Mouse (Mus musculus): ENCODE measurements around the gene 4932438H23Rik. TPM values are rescaled to one million over a fixed set of nuclear protein-coding genes. Genes with fewer than 3 reads are reported as not detected.

4932438H23Rik gene
- polyA plus RNA-seq, 1 experiment from 2014 or later, result 1.1 TPM

DNA sequence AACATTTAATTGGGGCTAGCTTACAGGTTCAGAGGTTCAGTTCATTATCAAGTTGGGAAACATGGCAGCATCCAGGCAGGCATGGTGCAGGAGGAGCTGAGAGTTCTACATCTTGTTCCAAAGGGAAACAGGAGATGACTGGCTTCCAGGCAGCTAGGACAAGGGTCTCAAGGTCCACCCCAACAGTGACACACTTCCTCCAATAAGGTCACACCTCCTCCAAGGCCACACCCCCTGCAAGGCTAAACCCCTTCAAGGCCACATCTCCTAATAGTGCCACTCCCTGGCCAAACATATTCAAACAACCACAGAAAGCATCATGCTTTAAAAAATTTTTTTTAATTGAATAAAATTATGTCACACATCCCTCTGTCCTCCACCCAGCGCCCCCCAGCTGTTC lies 28.9 kb upstream of the 4932438H23Rik start:
- Histone ChIP-seq H3K36me3 (no peaks in the 10 kb centered on the region), H3K9me3 (replicated peaks) (no peaks in the 10 kb centered on the region), H3K4me1 (0 out of 2 replicates have a peak, but pooled peaks cover 5% of the 10 kb centered on the region), H3K27me3 (peaks cover 31% of the 10 kb centered on the region), H3K4me2 (replicated peaks) (no peak overlapping the region), H3K4me3 (no peak overlapping the region), H3K9ac (no peak overlapping the region), H3K27ac (no peak overlapping the region)
- ATAC-seq (ENCODE audit: low FRiP score), result no peak
- WGBS, result 85% methylated on average over 1 of the region's 1 CpGs

DNA sequence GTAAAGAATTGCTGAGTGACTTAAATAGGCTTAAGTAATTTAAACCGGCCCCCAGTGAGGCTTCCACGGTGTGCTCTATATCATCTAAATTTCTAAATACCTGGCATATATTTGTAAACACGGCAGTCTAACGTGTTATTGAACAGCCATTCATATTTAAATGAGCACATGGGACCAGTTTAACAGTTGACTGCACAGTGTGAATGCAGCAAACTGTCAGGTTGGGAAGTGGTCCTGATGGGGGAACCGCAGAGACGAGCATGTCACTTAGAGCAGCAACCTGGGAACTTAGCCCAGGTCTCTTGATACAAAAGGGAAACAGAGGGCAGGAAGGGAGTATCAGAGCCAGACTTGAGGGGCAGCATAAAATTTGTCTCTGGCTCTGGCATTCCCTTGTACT lies 25.0 kb upstream of the 4932438H23Rik start:
- no peak overlapping the region for H3K27ac ChIP-seq
- H3K4me3 ChIP-seq, result no peak overlapping the region
- no peak overlapping the region for H3K9ac ChIP-seq
- no peaks in the 10 kb centered on the region for H3K9me3 ChIP-seq (replicated peaks)
- H3K36me3 ChIP-seq, result no peaks in the 10 kb centered on the region
- no peak overlapping the region for H3K4me2 ChIP-seq (replicated peaks)
- H3K4me1 ChIP-seq, result 0 out of 2 replicates have a peak, but pooled peaks cover 2% of the 10 kb centered on the region
- no peak for ATAC-seq (ENCODE audit: low FRiP score)
- WGBS, result 38% methylated on average over 6 of the region's 6 CpGs
- peaks cover 30% of the 10 kb centered on the region for H3K27me3 ChIP-seq

DNA sequence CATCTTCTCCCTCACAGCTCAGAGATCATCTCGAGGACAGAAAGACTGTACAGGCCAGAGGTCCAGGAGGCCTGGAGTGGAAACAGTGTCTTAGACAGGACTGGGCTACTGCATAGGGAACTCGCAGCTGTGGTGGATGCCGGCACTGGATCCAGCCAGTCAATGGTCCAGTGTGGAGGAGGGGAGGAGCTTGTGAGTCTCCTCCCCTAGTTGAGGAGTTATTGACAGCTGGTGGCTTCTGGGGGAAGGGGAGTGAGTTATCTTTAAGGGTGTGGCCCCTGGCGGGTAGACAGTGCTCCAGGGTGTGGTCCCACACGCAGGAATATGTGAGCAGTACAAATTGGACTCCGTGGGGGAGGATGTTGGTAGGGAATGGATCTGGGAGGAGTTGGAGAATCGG lies 21.8 kb upstream of the 4932438H23Rik start:
- H3K9me3 ChIP-seq (replicated peaks), result no peaks in the 10 kb centered on the region
- no peaks in the 10 kb centered on the region for H3K4me1 ChIP-seq
- no peak overlapping the region for H3K4me2 ChIP-seq (replicated peaks)
- no peak overlapping the region for H3K9ac ChIP-seq
- no peaks in the 10 kb centered on the region for H3K36me3 ChIP-seq
- WGBS, result 71% methylated on average over 7 of the region's 7 CpGs
- H3K27me3 ChIP-seq, result peaks cover 25% of the 10 kb centered on the region
- H3K27ac ChIP-seq, result no peak overlapping the region
- no peak for ATAC-seq (ENCODE audit: low FRiP score)
- no peak overlapping the region for H3K4me3 ChIP-seq

DNA sequence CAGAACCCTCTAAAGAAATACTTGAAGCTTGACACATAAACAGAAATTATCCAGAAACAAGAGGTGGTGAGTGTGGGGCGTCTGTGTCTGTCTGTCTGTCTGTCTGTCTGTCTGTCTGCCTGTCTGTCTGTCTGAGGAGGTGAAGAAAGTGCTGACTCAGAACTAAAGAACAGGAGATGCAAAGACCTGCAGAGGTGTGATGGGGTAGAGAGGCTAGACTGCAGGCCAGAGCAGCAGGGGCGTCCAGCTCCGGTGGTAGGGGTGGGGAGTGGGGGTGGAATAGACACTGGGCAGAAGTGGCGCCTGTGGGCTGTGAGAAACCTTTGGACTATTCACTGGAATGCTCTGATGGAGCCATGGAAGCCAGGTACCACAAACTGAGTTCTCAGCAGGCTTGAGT lies 21.1 kb upstream of the 4932438H23Rik start:
- no peaks in the 10 kb centered on the region for H3K9me3 ChIP-seq (replicated peaks)
- no peaks in the 10 kb centered on the region for H3K36me3 ChIP-seq

DNA sequence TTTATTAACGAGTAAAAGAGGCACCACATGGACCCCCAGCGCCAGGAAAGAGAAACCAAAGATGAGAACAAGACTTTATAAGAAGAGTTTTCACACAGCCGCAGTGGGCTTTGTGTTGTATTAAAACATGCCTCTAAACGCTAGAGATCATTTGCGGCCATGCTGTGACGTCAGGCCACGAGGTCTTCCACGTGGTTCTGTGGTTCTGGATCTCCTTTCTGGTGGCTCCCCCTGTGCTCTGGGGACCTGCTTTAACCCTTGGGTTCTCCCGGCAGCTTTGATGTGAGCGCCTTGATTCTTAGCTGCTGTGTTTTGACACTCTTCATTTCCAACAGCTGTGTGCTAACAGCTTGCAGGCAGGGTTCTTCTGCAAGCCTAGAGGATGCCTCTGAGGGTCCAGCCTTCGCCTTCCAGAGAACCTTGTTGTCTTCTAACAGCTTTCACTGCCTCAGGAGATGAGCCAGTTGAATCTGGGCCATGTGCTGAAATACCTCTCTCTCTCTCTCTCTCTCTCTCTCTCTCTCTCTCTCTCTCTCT lies 16.1 kb upstream of the 4932438H23Rik start:
- H3K4me1 ChIP-seq, result no peaks in the 10 kb centered on the region
- ATAC-seq (ENCODE audit: low FRiP score), result no peak
- no peak overlapping the region for H3K4me3 ChIP-seq
- H3K27ac ChIP-seq, result no peak overlapping the region
- peaks cover 21% of the 10 kb centered on the region for H3K27me3 ChIP-seq
- 57% methylated on average over 11 of the region's 11 CpGs for WGBS
- no peak overlapping the region for H3K4me2 ChIP-seq (replicated peaks)
- H3K9ac ChIP-seq, result no peak overlapping the region
- peaks cover 7% of the 10 kb centered on the region; the same call in 1 of the 2 replicates for H3K9me3 ChIP-seq (replicated peaks)
- no peaks in the 10 kb centered on the region for H3K36me3 ChIP-seq

More for the DNA sequence above, 21.1 kb upstream of the 4932438H23Rik start:
- Histone ChIP-seq H3K4me3 (no peak overlapping the region), H3K9ac (no peak overlapping the region), H3K27me3 (peaks cover 24% of the 10 kb centered on the region), H3K4me1 (no peaks in the 10 kb centered on the region), H3K4me2 (replicated peaks) (no peak overlapping the region), H3K27ac (no peak overlapping the region)
- no peak for ATAC-seq (ENCODE audit: low FRiP score)
- 79% methylated on average over 4 of the region's 4 CpGs for WGBS

DNA sequence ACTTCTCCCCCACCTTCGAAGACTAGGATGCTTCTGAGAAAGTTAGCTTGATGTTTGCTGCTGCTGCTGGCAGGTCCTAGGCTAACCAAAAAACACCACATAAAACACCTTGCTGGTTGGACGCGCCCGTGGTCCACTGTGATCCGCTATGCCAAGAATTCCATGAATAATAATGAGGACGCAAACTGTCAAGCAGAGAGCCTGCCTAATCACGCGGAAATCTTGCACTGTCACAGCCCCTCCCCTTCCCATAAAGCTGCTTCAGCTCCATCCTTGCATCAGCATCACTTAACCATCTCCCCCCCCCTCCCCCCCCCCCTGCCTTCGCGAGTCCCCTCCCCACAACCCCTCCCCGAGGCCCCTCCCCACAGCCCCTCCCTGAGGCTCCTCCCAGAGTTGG lies 12.7 kb upstream of the 4932438H23Rik start:
- Histone ChIP-seq H3K4me1 (no peaks in the 10 kb centered on the region), H3K9me3 (replicated peaks) (peaks cover 7% of the 10 kb centered on the region; the same call in 1 of the 2 replicates), H3K9ac (no peak overlapping the region), H3K4me3 (no peak overlapping the region), H3K27ac (no peak overlapping the region), H3K4me2 (replicated peaks) (no peak overlapping the region), H3K27me3 (peaks cover 41% of the 10 kb centered on the region), H3K36me3 (no peaks in the 10 kb centered on the region)
- WGBS, result 49% methylated on average over 11 of the region's 11 CpGs
- ATAC-seq (ENCODE audit: low FRiP score), result peak; percentile 54; the same call in 1 of the 2 replicates

DNA sequence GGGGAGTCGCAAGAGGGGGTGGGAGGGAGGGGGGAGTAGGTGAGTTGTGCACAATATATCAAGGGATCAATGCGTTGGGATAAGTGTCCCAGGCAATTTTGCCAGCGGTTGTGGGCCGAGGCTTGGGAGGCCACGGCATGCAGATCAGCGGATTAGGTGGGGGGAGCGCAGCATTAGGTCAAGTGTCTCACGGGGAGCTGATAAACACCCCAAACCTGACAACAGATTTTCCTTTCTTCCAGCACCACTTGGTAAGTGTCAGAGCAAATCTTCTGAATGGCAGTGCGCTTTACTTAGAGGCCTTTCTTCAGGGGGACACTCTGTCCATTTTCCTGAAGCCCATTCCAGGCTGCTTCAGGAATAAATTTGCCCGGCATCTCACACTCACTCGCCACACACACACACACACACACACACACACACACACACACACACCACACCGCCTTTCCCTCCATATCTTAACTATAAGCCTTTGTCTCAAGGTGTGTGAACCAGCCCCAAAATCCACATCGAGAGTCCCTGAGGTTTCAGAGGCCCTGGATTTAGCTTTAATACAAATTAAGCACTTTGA lies 10.6 kb upstream of the 4932438H23Rik start:
- peaks cover 35% of the 10 kb centered on the region for H3K27me3 ChIP-seq
- no peak overlapping the region for H3K4me3 ChIP-seq
- H3K27ac ChIP-seq, result no peak overlapping the region
- 41% methylated on average over 13 of the region's 13 CpGs for WGBS
- H3K4me2 ChIP-seq (replicated peaks), result no peak overlapping the region
- H3K4me1 ChIP-seq, result no peaks in the 10 kb centered on the region
- H3K9me3 ChIP-seq (replicated peaks), result peaks cover 7% of the 10 kb centered on the region; the same call in 1 of the 2 replicates
- ATAC-seq (ENCODE audit: low FRiP score), result no peak
- H3K36me3 ChIP-seq, result no peaks in the 10 kb centered on the region
- no peak overlapping the region for H3K9ac ChIP-seq

DNA sequence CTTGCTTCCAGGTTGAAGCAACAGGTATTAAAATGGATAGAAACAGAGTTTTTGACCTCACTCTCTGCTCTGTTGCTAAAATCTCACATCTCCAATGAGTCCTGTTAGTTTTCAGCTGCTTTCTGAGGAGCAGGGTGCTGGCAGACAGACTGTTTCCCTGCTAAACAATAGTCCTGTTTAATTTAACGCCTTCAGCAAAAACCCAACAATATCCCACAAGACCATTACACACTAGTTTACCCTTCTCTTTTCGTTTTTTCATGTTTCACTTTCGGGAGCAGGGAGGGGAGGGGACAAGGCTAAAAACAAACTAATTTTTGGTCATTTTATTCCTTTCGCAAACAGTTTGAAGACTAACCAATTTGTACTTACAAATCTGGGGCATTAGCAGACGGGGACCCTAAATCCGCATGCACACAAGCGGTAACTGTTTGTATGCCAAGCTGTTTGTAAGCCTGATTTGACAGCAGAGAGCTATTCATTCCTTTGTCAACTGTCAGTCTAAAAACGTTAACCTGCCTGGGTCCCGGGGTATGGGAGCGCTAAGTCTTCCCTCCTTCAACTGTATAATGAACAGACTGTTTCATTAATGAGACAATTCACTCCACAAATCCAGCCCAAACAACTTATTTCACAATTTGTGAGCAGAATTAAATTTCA lies 10.0 kb upstream of the 4932438H23Rik start:
- ATAC-seq (ENCODE audit: low FRiP score), result no peak
- H3K4me2 ChIP-seq (replicated peaks), result no peak overlapping the region

DNA sequence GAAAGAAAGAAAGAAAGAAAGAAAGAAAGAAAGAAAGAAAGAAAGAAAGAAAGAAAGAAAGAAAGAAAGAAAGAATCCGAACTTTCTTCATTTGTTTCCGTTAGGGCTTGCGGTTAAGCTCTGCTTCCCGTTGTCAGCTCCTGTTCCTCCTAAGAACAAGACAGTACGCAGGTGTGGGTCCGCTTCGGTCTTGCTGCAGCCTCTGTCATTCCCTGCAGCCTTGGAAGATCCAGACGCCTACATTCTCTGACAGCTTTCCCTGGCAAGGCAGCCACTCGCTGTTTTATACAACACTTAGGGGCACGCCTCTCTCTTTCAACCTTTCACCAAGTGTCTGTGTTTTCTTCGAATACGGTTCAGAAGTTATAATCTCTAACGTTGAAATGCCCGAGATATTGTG lies 8.5 kb upstream of the 4932438H23Rik start:
- peaks cover 5% of the 10 kb centered on the region; the same call in 1 of the 2 replicates for H3K9me3 ChIP-seq (replicated peaks)
- no peak overlapping the region for H3K9ac ChIP-seq
- H3K4me1 ChIP-seq, result no peaks in the 10 kb centered on the region
- H3K4me2 ChIP-seq (replicated peaks), result no peak overlapping the region
- no peaks in the 10 kb centered on the region for H3K36me3 ChIP-seq
- ATAC-seq (ENCODE audit: low FRiP score), result no peak
- H3K4me3 ChIP-seq, result no peak overlapping the region
- no peak overlapping the region for H3K27ac ChIP-seq
- 83% methylated on average over 14 of the region's 14 CpGs for WGBS
- peaks cover 31% of the 10 kb centered on the region for H3K27me3 ChIP-seq

More for the DNA sequence above, 10.0 kb upstream of the 4932438H23Rik start:
- Histone ChIP-seq H3K4me3 (no peak overlapping the region), H3K4me1 (no peaks in the 10 kb centered on the region), H3K9ac (no peak overlapping the region), H3K9me3 (replicated peaks) (peaks cover 7% of the 10 kb centered on the region; the same call in 1 of the 2 replicates), H3K27ac (no peak overlapping the region), H3K27me3 (peaks cover 35% of the 10 kb centered on the region), H3K36me3 (no peaks in the 10 kb centered on the region)
- 38% methylated on average over 10 of the region's 10 CpGs for WGBS

DNA sequence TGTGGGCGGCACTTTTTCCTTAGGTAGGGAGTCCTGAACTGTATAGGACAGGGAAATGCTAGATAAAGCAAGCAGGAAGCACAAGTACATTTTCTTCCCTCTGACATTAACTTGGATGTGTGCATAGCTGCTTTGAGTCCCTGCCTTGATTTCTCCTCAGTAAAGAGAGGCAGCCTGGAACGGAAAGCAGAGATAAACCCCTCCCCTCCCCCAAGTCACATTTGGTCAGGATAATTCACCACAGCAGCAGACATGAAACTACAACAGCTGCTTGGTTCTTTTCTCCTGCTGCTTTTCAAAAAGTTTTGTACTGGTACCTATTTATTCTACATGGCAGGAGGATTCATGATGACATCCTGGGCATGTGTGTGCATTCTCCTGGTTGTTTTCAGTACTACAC lies 5.6 kb upstream of the 4932438H23Rik start:
- Histone ChIP-seq H3K36me3 (no peaks in the 10 kb centered on the region), H3K27ac (no peak overlapping the region), H3K4me2 (replicated peaks) (no peak overlapping the region), H3K9me3 (replicated peaks) (no peaks in the 10 kb centered on the region), H3K4me1 (no peaks in the 10 kb centered on the region), H3K4me3 (no peak overlapping the region), H3K9ac (no peak overlapping the region), H3K27me3 (peaks cover 28% of the 10 kb centered on the region)
- no peak for ATAC-seq (ENCODE audit: low FRiP score)
- 66% methylated on average over 2 of the region's 2 CpGs for WGBS

DNA sequence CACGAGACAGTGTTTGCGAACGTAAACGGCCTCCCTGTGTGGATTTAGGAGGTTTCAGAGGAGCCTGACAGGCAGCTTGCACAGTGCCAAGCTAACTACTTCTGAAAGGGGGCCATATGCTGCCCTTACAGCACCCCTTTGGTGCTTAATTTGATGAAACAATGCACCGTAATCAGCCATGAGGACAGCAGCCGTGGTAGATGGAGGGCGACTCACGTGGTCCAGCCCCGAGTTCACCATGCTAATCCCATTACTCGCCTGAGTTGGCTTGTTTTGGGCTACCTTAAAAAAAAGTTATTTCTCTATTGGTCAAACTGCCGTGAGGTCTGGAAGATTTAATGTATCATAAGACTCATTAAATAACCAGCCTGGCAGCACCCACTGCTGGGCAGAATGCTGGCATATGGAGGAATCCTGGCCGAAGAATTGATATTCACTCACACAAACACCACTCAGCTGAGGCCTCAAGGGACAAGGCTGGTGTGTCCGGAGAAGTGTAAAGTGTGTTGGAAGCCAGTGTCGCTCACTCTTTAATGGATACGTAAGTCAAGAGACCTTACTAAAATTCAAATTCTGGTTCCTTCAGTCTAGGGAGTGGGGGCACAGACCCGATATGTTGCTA lies 4.6 kb upstream of the 4932438H23Rik start:
- no peak overlapping the region for H3K9ac ChIP-seq
- H3K4me3 ChIP-seq, result no peak overlapping the region
- peak; percentile 73 for ATAC-seq (ENCODE audit: low FRiP score)
- no peaks in the 10 kb centered on the region for H3K36me3 ChIP-seq
- no peak overlapping the region for H3K4me2 ChIP-seq (replicated peaks)
- no peak overlapping the region for H3K27ac ChIP-seq
- no peaks in the 10 kb centered on the region for H3K4me1 ChIP-seq
- WGBS, result 58% methylated on average over 16 of the region's 16 CpGs
- H3K9me3 ChIP-seq (replicated peaks), result no peaks in the 10 kb centered on the region
- H3K27me3 ChIP-seq, result peaks cover 21% of the 10 kb centered on the region

DNA sequence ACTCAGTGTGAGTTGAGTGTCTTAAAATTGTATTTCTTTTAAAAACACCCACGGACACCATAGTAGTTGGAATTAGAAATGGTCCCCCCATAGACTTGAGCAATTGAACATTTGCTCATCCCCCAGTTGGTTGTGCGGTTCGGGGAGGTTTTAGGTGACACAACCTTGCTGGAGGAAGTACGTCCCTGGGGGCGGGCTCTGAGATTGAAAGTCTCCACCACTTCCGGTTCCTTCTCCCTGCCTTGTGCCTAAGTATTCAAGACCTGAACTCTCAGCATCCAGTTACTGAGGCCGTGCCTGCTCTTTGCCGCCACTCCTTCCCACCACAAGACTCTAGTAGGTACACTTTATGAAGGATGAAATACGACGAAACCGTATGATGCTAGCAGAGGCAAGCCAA lies 2.9 kb upstream of the 4932438H23Rik start:
- WGBS, result 93% methylated on average over 11 of the region's 11 CpGs
- Histone ChIP-seq H3K27me3 (peaks cover 11% of the 10 kb centered on the region; the same call in 1 of the 2 replicates), H3K4me3 (no peak overlapping the region)

More for the DNA sequence above, 2.9 kb upstream of the 4932438H23Rik start:
- Histone ChIP-seq H3K9ac (no peak overlapping the region), H3K36me3 (no peaks in the 10 kb centered on the region), H3K9me3 (replicated peaks) (no peaks in the 10 kb centered on the region), H3K4me2 (replicated peaks) (no peak overlapping the region), H3K4me1 (no peaks in the 10 kb centered on the region), H3K27ac (no peak overlapping the region)
- ATAC-seq (ENCODE audit: low FRiP score), result no peak

Measured in hindbrain, embryonic 12.5 days (tissue).